Mouse (Mus musculus) liver, embryonic 13.5 days (tissue): ENCODE results near the gene Zfp384. TPM values are rescaled to one million over a fixed set of nuclear protein-coding genes. Genes with fewer than 3 reads are reported as not detected.

Source experiments
- ATAC-seq: fragments of 200-750 bp; cut with Nextera tagmentation; 2 replicates; pipeline ENCODE4 v1.8.0; 2017; ENCODE audit warnings: low read depth, mild to moderate bottlenecking, moderate number of reproducible peaks, moderate library complexity
- DNase-seq: peaks from one replicate; pipeline ENCODE4 v3.0.0; 2022
- H3K27ac ChIP-seq: fragments of 300-500 bp; sonication (generic); 2 replicates; pipeline ENCODE4 v1.5.1; 2015; ENCODE audit warnings: moderate library complexity, mild to moderate bottlenecking, inconsistent platforms
- H3K27me3 ChIP-seq: fragments of 300-500 bp; sonication (generic); 2 replicates; pipeline ENCODE4 v1.6.1; 2015; ENCODE audit warnings: mild to moderate bottlenecking, inconsistent platforms
- H3K36me3 ChIP-seq: fragments of 300-500 bp; sonication (generic); 2 replicates; pipeline ENCODE4 v1.6.1; 2015; ENCODE audit warnings: mild to moderate bottlenecking, inconsistent platforms
- H3K4me1 ChIP-seq: fragments of 300-500 bp; sonication (generic); replicated peaks from 2 replicates; pipeline ENCODE4 v1.6.1; 2015; ENCODE audit warnings: inconsistent platforms
- H3K4me2 ChIP-seq: fragments of 300-500 bp; sonication (generic); 2 replicates; pipeline ENCODE4 v1.6.1; 2015; ENCODE audit warnings: inconsistent platforms, mild to moderate bottlenecking, moderate library complexity
- H3K4me3 ChIP-seq: fragments of 300-500 bp; sonication (generic); replicated peaks from 2 replicates; pipeline ENCODE4 v1.5.1; 2015; ENCODE audit warnings: mild to moderate bottlenecking, inconsistent platforms
- H3K9ac ChIP-seq: fragments of 300-500 bp; sonication (generic); 2 replicates; pipeline ENCODE4 v1.6.1; 2015; ENCODE audit warnings: mild to moderate bottlenecking, inconsistent platforms
- H3K9me3 ChIP-seq: fragments of 300-500 bp; sonication (generic); replicated peaks from 2 replicates; pipeline ENCODE4 v1.6.1; 2016; ENCODE audit warnings: inconsistent platforms
- WGBS: fragments of 180-500 bp; shearing (Covaris S2); methylation state at CpG from one replicate; pipeline ENCODE4 v1.1.7; 2015; ENCODE audit not compliant: insufficient replicate concordance; 5-methylcytosine and 5-hydroxymethylcytosine counted together
- polyA plus RNA-seq: library from polyadenylated mRNA; unstranded; fragments of >200 nt; fragmentation: Nextera tagmentation; extraction: Ambion mirVana; gene quantifications from 2 replicates; pipeline ENCODE4 v1.2.1, GENCODE M21; 2015

Zfp384 gene
- polyA plus RNA-seq, result 3.6 and 3.8 TPM in 2 replicates

GRCm38 (mm10) chr6:125009129-125009180 is at the start of gene Zfp384:
Gene Zfp384 (plus strand): TSS chr6:125009145.
- 0% methylated on average over 3 of the region's 3 CpGs for WGBS
- ATAC-seq, result no peak

GRCm38 (mm10) chr6:124959960-124960359 is 49.0 kb upstream of the Zfp384 start:
- DNase-seq (no peak), ATAC-seq (no peak)
- no peak overlapping the region for H3K9ac ChIP-seq
- no peak overlapping the region for H3K4me2 ChIP-seq
- H3K9me3 ChIP-seq, result no peaks in the 10 kb centered on the region
- no peaks in the 10 kb centered on the region for H3K27me3 ChIP-seq
- 84% methylated on average over 13 of the region's 13 CpGs for WGBS
- peaks cover 16% of the 10 kb centered on the region for H3K4me1 ChIP-seq
- no peak overlapping the region for H3K4me3 ChIP-seq
- H3K27ac ChIP-seq, result no peak overlapping the region
- H3K36me3 ChIP-seq, result peaks cover 71% of the 10 kb centered on the region

More at GRCm38 (mm10) chr6:125009129-125009180, at the start of gene Zfp384:
- H3K4me2 ChIP-seq, result peak within 1 kb of the TSS; percentile 81
- H3K9me3 ChIP-seq, result no peaks in the 10 kb centered on the region
- peaks cover 10% of the 10 kb centered on the region; the same call in 1 of the 2 replicates for H3K27me3 ChIP-seq
- peak within 1 kb of the TSS; percentile 93 for H3K27ac ChIP-seq
- H3K9ac ChIP-seq, result peak within 1 kb of the TSS; percentile 95
- peaks cover 31% of the 10 kb centered on the region for H3K36me3 ChIP-seq
- H3K4me3 ChIP-seq, result peak within 1 kb of the TSS; percentile 90
- no peak for DNase-seq
- peaks cover 48% of the 10 kb centered on the region for H3K4me1 ChIP-seq

DNA sequence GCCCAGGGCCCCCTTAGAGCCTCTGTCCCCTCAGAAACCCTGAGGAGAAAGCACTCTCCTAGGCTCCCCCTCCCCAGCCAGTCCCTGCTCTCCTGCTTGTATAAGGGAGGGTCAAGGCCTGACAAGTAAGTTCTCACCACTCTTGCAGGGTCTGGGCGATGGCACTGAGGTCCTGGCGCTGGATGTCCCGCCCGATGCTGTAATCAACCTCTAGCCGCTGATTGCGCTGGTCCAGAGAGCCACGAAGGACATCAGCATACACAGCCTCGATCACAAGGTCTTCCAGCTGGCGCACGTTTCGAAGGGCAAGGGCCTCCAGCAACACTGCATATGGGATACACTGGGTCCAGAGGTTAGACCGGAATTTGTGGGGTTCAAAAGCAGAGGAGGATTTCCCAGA is 47.9 kb upstream of the Zfp384 start:
- DNase-seq (no peak), ATAC-seq (no peak)
- H3K27me3 ChIP-seq, result no peaks in the 10 kb centered on the region
- H3K9me3 ChIP-seq, result no peaks in the 10 kb centered on the region
- peaks cover 63% of the 10 kb centered on the region for H3K36me3 ChIP-seq
- no peak overlapping the region for H3K4me3 ChIP-seq
- H3K27ac ChIP-seq, result no peak overlapping the region
- H3K9ac ChIP-seq, result no peak overlapping the region; the same call in 1 of the 2 replicates
- H3K4me2 ChIP-seq, result no peak overlapping the region
- peaks cover 22% of the 10 kb centered on the region for H3K4me1 ChIP-seq
- WGBS, result 90% methylated on average over 12 of the region's 12 CpGs

- WGBS, result 10% methylated on average over 16 of the region's 16 CpGs
Measured at GRCm38 (mm10) chr6:124964638-124965037, 44.3 kb upstream of the Zfp384 start.

DNA sequence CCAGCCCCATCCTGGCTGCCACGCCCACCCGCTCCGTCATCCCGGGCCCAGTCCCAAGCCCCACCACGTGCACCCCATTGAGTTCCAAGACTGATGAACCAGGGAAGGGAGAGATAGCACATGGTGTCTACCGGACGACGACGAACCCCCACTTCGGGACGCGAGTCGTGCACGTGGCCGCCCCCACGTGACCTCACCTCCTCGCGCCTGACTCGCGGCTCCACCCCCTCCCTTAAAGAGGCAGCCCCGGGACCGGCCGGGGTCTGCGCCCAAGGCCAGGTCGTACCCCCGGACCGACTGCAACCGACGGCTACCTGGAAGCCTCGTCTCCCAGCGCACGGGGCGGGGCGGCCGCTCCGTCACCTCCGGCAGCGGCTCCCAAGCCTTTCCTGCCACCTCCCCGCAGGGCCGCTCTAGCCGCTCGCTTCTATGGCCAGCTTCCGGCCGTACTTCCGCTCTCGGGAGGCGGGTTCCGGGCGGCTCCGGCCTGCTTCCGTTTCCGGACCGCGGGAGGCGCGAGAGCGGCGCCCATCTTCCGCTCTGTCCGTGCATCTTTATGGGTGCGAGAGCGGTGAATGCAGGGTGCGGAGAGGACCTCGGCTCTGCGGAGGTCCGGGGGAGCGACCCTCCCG is 43.7 kb upstream of the Zfp384 start, which contains the start of gene Cops7a:
Gene Cops7a, minus strand, starts transcription at position 451 of the 632 bp plus-strand sequence.
- H3K27ac ChIP-seq, result peak within 1 kb of the TSS; percentile 78
- peaks cover 33% of the 10 kb centered on the region for H3K4me1 ChIP-seq
- peak within 1 kb of the TSS; percentile 87 for H3K4me2 ChIP-seq
- peaks cover 3% of the 10 kb centered on the region; the same call in 1 of the 2 replicates for H3K9me3 ChIP-seq
- WGBS, result under 1% methylated on average over 68 of the region's 68 CpGs
- DNase-seq (peak; percentile 91), ATAC-seq (peak; percentile 94)
- H3K9ac ChIP-seq, result peak within 1 kb of the TSS; percentile 85
- peaks cover 34% of the 10 kb centered on the region for H3K36me3 ChIP-seq
- H3K4me3 ChIP-seq, result peak within 1 kb of the TSS; percentile 76
- no peaks in the 10 kb centered on the region for H3K27me3 ChIP-seq

More at GRCm38 (mm10) chr6:124964638-124965037, 44.3 kb upstream of the Zfp384 start:
- peak overlapping the region; percentile 76 for H3K4me3 ChIP-seq
- peaks cover 33% of the 10 kb centered on the region for H3K4me1 ChIP-seq
- ATAC-seq, result 0 out of 2 replicates have a peak, but pooled peaks have one; percentile 9
- DNase-seq, result peak; percentile 9
- H3K9ac ChIP-seq, result peak overlapping the region; percentile 85
- H3K36me3 ChIP-seq, result peaks cover 39% of the 10 kb centered on the region
- peaks cover 3% of the 10 kb centered on the region; the same call in 1 of the 2 replicates for H3K9me3 ChIP-seq
- H3K4me2 ChIP-seq, result peak overlapping the region; percentile 87
- peak overlapping the region; percentile 78 for H3K27ac ChIP-seq
- H3K27me3 ChIP-seq, result no peaks in the 10 kb centered on the region

GRCm38 (mm10) chr6:124965747-124966146 is 43.2 kb upstream of the Zfp384 start:
- Histone ChIP-seq H3K9me3 (peaks cover 3% of the 10 kb centered on the region; the same call in 1 of the 2 replicates), H3K4me2 (peak overlapping the region; percentile 87), H3K4me3 (peak overlapping the region; percentile 76), H3K27ac (peak overlapping the region; percentile 78), H3K9ac (peak overlapping the region; percentile 85), H3K27me3 (0 out of 2 replicates have a peak, but pooled peaks cover 4% of the 10 kb centered on the region), H3K36me3 (peaks cover 29% of the 10 kb centered on the region), H3K4me1 (peaks cover 33% of the 10 kb centered on the region)
- 4% methylated on average over 15 of the region's 15 CpGs for WGBS
- no peak for DNase-seq
- ATAC-seq, result no peak

- Histone ChIP-seq H3K36me3 (peaks cover 21% of the 10 kb centered on the region), H3K27ac (no peak overlapping the region), H3K27me3 (0 out of 2 replicates have a peak, but pooled peaks cover 4% of the 10 kb centered on the region), H3K4me1 (peaks cover 33% of the 10 kb centered on the region), H3K4me2 (peak overlapping the region; percentile 87), H3K9ac (peak overlapping the region; percentile 85), H3K4me3 (peak overlapping the region; percentile 76), H3K9me3 (peaks cover 3% of the 10 kb centered on the region; the same call in 1 of the 2 replicates)
- 96% methylated on average over 7 of the region's 7 CpGs for WGBS
- no peak for DNase-seq
- no peak for ATAC-seq
Measured at GRCm38 (mm10) chr6:124966466-124967118, 42.4 kb upstream of the Zfp384 start.

- no peak for ATAC-seq
- DNase-seq, result peak; percentile 39
Measured at GRCm38 (mm10) chr6:124967766-124968165, 41.2 kb upstream of the Zfp384 start.

DNA sequence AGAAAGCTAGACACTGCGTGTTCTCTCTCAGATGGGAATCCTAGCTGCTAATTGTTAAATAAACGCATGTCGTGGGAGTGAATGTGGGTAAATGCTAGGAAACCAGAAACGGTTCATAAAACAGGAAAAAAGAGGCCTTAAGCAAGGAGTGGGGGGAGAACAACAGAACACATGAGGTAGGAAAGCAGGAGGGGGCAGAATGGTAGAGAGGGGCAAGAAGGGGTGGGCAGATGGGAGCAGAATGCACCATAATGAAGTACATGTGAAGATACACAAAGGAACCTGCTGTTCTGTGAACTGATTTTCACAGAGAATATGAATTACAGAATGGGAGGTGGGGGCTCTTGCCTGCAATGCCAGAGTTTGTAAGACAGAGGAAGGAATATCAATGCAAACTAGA is 16.7 kb upstream of the Zfp384 start:
- whole genome bisulfite sequencing, result 63% methylated on average over 4 of the region's 4 CpGs
- ATAC-seq (no peak), DNase-seq (no peak)
- Histone ChIP-seq H3K4me1 (peaks cover 7% of the 10 kb centered on the region), H3K27me3 (peaks cover 67% of the 10 kb centered on the region), H3K36me3 (no peaks in the 10 kb centered on the region), H3K4me2 (no peak overlapping the region), H3K9ac (no peak overlapping the region), H3K27ac (no peak overlapping the region), H3K4me3 (no peak overlapping the region), H3K9me3 (0 out of 2 replicates have a peak, but pooled peaks cover 8% of the 10 kb centered on the region)

More at GRCm38 (mm10) chr6:124967766-124968165, 41.2 kb upstream of the Zfp384 start:
- no peak overlapping the region for H3K4me3 ChIP-seq
- H3K4me1 ChIP-seq, result peaks cover 33% of the 10 kb centered on the region
- peaks cover 10% of the 10 kb centered on the region for H3K36me3 ChIP-seq
- WGBS, result 58% methylated on average over 4 of the region's 4 CpGs
- H3K27me3 ChIP-seq, result 0 out of 2 replicates have a peak, but pooled peaks cover 4% of the 10 kb centered on the region
- H3K4me2 ChIP-seq, result no peak overlapping the region
- H3K9ac ChIP-seq, result no peak overlapping the region
- H3K9me3 ChIP-seq, result peaks cover 3% of the 10 kb centered on the region; the same call in 1 of the 2 replicates
- no peak overlapping the region for H3K27ac ChIP-seq

DNA sequence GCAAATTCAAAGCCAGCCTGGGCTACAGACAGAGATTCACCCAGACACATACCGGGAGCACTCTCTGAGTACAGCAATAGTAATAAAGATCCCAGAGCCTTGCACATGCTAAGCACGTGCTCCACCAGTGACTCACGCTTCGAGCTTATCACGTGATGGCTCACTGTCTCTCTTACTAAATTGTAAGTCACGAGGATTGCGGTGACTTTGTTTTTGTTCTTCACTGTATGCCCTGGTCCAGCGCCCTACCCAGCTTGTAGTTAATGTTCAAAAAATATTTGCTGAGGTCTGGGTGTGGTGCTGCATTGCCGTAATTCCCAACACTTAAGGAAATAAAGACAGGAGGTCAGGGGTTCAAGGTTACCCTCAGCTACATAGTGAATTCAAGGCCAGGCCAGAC is 15.6 kb upstream of the Zfp384 start:
- H3K27me3 ChIP-seq, result peaks cover 75% of the 10 kb centered on the region
- H3K4me1 ChIP-seq, result peaks cover 9% of the 10 kb centered on the region
- H3K4me2 ChIP-seq, result no peak overlapping the region

GRCm38 (mm10) chr6:124993876-124994275 is 15.1 kb upstream of the Zfp384 start:
- Histone ChIP-seq H3K4me3 (no peak overlapping the region), H3K36me3 (no peaks in the 10 kb centered on the region), H3K4me1 (peaks cover 9% of the 10 kb centered on the region), H3K9ac (no peak overlapping the region), H3K27ac (no peak overlapping the region), H3K9me3 (0 out of 2 replicates have a peak, but pooled peaks cover 8% of the 10 kb centered on the region), H3K27me3 (peaks cover 81% of the 10 kb centered on the region), H3K4me2 (no peak overlapping the region)
- ATAC-seq (no peak), DNase-seq (no peak)
- WGBS, result 25% methylated on average over 11 of the region's 11 CpGs

More for the DNA sequence above, 15.6 kb upstream of the Zfp384 start:
- Histone ChIP-seq H3K9me3 (0 out of 2 replicates have a peak, but pooled peaks cover 8% of the 10 kb centered on the region), H3K9ac (no peak overlapping the region), H3K4me3 (no peak overlapping the region), H3K36me3 (no peaks in the 10 kb centered on the region), H3K27ac (no peak overlapping the region)
- WGBS, result 73% methylated on average over 9 of the region's 9 CpGs
- no peak for DNase-seq
- no peak for ATAC-seq
